Mouse (Mus musculus): ENCODE measurements around the gene Jagn1.

Jagn1 gene

GRCm38 (mm10) chr6:113442442-113443090 is at the start of gene Jagn1:
Jagn1 (plus strand) TSS chr6:113442569.
- DNase-seq (ENCODE audit: low read depth, low spot score), result peak; percentile 91

- DNase-seq (ENCODE audit: low read depth, low spot score), result no peak
Observed at GRCm38 (mm10) chr6:113393951-113394350, 48.4 kb upstream of the Jagn1 start.

DNA sequence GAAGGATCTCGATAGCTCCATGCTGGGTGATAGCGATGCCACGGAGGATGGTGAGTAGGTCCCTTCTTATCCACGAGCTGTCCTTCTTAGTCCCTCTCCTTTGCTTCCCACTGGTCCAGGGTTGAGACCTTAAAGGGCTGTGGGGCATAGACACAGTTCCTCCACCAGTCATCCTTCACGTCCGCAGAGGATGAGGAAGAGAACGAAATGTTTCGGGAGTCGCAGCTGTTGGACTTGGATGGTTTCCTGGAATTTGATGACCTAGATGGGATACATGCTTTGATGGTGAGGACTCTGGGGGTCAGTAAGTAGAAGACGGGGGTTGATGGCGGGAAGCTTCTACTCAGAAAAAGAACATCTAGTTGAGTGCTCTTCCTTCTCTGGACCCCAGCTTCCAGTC is 47.6 kb upstream of the Jagn1 start:
- DNase-seq (ENCODE audit: low read depth, low spot score), result no peak

GRCm38 (mm10) chr6:113395501-113395900 is 46.9 kb upstream of the Jagn1 start:
- DNase-seq (ENCODE audit: low read depth, low spot score), result no peak

DNA sequence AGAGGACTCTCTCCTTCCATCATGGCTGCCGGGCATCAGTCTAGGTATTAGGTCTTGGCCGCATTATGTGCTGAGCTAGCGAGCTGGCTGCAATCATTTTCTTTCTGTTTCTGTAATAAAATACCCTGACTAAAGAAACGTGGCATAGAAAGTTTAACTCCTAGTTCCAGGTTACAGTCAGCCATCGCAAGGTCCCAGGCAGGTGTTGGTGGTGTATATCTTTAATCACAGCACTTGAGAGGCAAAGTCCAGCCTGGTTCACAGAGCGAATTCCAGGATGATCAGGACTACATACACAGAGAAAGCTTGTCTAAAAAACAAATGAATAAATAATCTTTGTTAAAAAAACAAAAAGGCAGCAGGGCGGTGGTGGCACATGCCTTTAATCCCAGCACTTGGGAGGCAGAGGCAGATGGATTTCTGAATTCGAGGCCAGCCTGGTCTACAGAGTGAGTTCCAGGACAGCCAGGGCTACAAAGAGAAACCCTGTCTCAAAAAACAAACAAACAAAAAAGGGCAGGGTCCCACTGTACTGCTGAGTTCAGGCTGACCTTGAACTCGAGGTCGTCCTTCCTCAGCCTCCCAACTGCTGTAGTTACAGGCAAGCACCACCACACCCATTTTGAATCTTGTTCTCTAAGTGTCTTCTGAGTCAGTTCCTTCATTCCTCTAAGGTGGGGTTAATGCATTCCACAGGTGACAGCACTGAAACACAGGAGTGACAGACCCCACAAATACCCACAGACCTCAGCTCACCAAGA is 45.9 kb upstream of the Jagn1 start:
- no peak for DNase-seq (ENCODE audit: low read depth, low spot score)

DNA sequence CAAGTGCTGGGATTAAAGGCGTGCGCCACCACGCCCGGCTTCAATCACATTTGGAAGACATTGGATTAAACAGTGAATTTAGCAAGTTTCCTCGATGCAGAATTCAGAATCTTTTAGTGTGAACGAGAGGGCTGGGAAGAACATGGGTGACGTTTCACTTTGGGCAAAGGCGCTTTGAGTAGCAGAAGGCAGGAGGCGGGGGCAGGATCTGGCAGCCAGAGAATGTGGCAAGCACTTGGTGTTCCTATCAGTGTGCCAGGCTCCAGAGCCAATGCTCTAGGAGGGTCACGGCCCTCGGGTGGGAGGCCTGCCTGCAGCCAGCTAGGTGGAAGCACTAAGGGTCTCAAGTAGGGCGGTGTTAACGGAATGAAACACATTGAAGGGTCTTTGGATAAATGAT is 40.3 kb upstream of the Jagn1 start:
- DNase-seq (ENCODE audit: low read depth, low spot score), result no peak

GRCm38 (mm10) chr6:113404649-113405448 is 37.5 kb upstream of the Jagn1 start:
- no peak for DNase-seq (ENCODE audit: low read depth, low spot score)

- no peak for DNase-seq (ENCODE audit: low read depth, low spot score)
Observed at GRCm38 (mm10) chr6:113405483-113405882, 36.9 kb upstream of the Jagn1 start.

GRCm38 (mm10) chr6:113406683-113407082 is 35.7 kb upstream of the Jagn1 start:
- no peak for DNase-seq (ENCODE audit: low read depth, low spot score)

- no peak for DNase-seq (ENCODE audit: low read depth, low spot score)
Observed at GRCm38 (mm10) chr6:113410001-113410400, 32.4 kb upstream of the Jagn1 start.

DNA sequence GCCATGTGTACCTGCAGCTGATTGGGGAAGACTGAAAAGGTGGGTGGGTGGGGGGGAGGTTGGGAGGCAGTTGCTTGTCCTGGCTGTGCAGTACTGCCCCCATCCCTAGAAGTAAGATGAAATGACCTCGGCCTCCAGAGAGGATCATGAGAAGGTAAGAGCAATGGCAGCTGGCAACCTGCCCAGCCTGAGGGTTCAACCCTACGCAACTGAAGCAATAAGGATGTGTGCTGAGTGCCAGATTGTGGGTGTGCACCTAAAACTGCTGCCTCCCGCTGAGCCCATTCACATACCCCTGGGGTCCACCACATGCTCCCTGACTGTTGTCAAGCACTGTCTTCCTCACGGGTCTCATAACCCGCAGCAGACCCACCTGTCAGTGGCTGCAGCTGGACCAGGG is 26.0 kb upstream of the Jagn1 start:
- no peak for DNase-seq (ENCODE audit: low read depth, low spot score)

- DNase-seq (ENCODE audit: low read depth, low spot score), result no peak
Observed at GRCm38 (mm10) chr6:113418441-113419198, 23.7 kb upstream of the Jagn1 start.

DNA sequence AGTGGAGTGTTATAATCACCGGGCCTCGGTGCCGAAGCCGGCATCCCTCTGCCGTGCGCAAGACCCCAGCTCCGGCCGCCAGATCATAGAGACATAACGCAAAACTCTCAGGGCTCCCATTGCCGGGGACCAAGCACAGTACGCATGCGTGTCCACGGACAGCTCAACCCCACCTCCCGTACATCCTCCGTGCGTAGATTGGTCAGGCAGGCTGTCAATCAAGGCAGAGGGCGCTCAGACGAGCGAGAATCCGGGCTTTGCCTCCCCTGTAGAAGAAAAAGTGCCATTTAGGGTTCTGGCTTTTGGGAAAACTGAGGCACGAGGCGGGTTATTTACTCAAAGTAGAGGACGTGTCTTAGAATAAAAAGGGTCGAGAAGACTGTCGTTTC is 23.2 kb upstream of the Jagn1 start, which contains the start of gene Rpusd3:
Gene Rpusd3, minus strand, starts transcription at position 142 of the 389 bp plus-strand sequence.
- DNase-seq (ENCODE audit: low read depth, low spot score), result peak; percentile 97

DNA sequence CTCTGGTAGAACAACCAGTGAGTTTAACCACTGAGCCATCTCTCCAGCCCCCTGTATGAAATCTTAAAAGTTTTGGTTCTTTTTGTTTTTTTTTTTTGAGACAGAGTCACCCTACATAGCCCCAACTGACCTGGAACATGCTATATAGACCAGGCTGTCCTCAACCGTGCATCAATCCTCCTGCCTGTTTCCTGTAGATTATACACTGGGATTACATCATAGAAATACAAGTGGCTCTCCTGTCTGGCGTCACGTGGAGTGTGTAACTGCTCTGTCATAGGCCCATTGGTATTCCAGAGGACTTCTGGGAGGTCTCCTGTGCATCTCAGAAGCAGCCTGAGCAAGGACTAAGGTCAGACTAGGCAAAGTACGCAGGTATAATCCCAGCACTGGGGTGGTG is 19.4 kb upstream of the Jagn1 start:
- DNase-seq (ENCODE audit: low read depth, low spot score), result no peak

- no peak for DNase-seq (ENCODE audit: low read depth, low spot score)
Observed at GRCm38 (mm10) chr6:113424187-113424586, 18.2 kb upstream of the Jagn1 start.

GRCm38 (mm10) chr6:113426696-113427095 is 15.7 kb upstream of the Jagn1 start:
- no peak for DNase-seq (ENCODE audit: low read depth, low spot score)

DNA sequence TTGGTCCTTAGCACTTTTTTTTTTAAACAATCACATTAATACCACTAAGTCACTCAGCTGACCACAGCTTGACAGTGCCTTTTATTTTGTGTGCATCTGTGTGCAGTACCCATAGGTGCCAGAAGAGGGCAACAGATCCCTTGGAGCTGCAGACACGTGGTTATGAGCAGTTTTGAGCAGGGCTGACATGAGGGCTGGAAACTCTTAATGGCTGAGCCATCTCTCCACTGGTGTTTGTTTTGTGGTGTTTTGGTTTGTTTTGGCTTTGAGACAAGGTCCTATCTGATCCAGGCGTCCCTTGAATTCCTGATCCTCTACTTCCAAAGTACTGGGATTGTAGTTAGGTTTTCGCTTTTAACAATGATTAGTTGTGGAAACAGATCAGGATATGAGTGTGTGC is 15.0 kb upstream of the Jagn1 start:
- DNase-seq (ENCODE audit: low read depth, low spot score), result peak; percentile 17

DNA sequence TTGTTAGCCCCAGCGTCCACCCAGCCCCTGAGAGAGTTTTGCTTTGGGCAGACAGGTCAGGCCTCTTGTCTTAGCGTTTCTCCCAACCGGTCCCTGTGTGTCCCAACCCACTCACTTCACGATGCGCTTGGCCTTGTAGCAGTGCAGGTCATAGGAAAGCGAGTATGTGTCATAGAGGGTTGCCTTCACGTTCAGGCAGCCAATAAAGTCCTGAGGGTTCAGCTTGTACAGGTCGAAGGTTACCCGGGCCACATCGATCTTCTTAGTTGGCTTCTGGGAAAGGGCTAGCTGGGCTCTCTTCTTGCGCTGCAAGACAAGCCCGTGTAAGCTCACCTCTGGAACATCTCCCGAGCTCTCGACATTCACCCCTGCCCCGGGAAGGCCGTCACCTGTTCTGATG is 14.4 kb upstream of the Jagn1 start:
- DNase-seq (ENCODE audit: low read depth, low spot score), result no peak

DNA sequence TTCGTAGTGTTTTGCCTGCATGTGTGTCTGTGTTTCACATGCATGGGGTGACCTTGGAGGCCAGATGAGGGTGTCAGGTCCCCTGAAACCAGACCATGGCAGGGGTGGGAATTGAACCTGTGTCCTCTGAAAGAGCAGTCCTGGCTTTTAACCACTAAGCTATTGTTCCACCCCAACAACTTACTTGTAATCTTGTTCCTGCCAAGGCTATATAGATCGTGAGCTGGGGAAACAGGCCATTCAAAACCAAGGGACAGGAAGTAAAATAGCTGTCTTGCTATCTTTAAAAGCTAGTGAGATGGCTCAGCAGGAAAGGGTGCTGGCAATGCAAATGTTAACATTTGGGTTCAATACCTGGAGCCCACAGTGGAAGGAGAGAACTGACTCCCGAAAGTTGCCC is 12.4 kb upstream of the Jagn1 start:
- no peak for DNase-seq (ENCODE audit: low read depth, low spot score)

DNA sequence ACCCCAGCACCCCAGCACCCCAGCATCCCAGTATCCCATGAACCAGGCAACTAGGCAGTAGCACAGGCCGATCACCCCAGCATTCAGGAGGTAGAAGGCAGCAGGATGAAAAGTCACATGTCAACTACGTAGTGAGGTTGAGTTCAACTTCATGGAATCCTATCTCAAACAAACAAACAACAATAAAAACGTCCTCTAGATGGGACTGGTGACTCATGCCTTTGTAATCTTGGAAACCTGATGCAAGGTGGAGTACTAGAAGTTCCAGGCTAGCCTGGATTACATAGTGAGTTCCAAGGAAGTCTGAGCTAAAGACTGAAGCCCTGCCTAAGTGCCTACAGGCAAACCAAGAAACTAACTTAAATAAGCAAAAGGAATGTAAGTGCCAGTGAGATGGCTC is 11.5 kb upstream of the Jagn1 start:
- DNase-seq (ENCODE audit: low read depth, low spot score), result no peak

GRCm38 (mm10) chr6:113431801-113432200 is 10.6 kb upstream of the Jagn1 start:
- DNase-seq (ENCODE audit: low read depth, low spot score), result no peak

- no peak for DNase-seq (ENCODE audit: low read depth, low spot score)
Observed at GRCm38 (mm10) chr6:113433661-113434060, 8.7 kb upstream of the Jagn1 start.

Data from embryo, embryonic 11.5 days (tissue).